Mouse (Mus musculus) megakaryocyte progenitor cell, adult 5-6 weeks (primary cell): ENCODE data around the gene Lbhd2. TPM values are rescaled to one million over a fixed set of nuclear protein-coding genes. Genes with fewer than 3 reads are reported as not detected.

ENCODE experiments used
- ATAC-seq: replicated peaks from 2 replicates; pipeline ENCODE4 v1.8.0; 2016; ENCODE audit warnings: mild to moderate bottlenecking, moderate TSS enrichment, inconsistent platforms; ENCODE audit not compliant: poor library complexity
- total RNA-seq, 2 experiments: library from RNA; stranded (forward) in 1 of 2; stranded (reverse) in 1 of 2; fragments of 157-497, 149-512 nt in 1 of 2; fragments of 200-1000 nt in 1 of 2; gene quantifications; 2 replicates each; pipeline versions ENCODE4 v1.2.3 to v1.2.4; 2015 to 2017

The Lbhd2 gene
- total RNA-seq, 2 experiments from 2014 or later, result 0.30 TPM; not detected in 1

GRCm38 (mm10) chr12:111401454-111402184 is 5.0 kb upstream of the Lbhd2 start:
- peak; percentile 97 for ATAC-seq

- no peak for ATAC-seq
Measured at GRCm38 (mm10) chr12:111404880-111405279, 1.7 kb upstream of the Lbhd2 start.

GRCm38 (mm10) chr12:111409583-111409982 is 3.0 kb downstream of the Lbhd2 start:
- ATAC-seq, result no peak

GRCm38 (mm10) chr12:111411631-111412355 is 5.2 kb downstream of the Lbhd2 start:
- ATAC-seq, result no peak

GRCm38 (mm10) chr12:111412581-111413284 is 6.1 kb downstream of the Lbhd2 start:
- no peak for ATAC-seq

- peak; percentile 96 for ATAC-seq
Measured at GRCm38 (mm10) chr12:111413300-111413699, 6.7 kb downstream of the Lbhd2 start.

GRCm38 (mm10) chr12:111416921-111417779 is 10.5 kb downstream of the Lbhd2 start, which contains the start of gene Exoc3l4:
Gene Exoc3l4 (plus strand): TSS chr12:111417017.
- peak; percentile 23; the same call in 1 of the 2 replicates for ATAC-seq

- no peak for ATAC-seq
Measured at GRCm38 (mm10) chr12:111419918-111420317, 13.3 kb downstream of the Lbhd2 start.

GRCm38 (mm10) chr12:111420946-111421709 is 14.5 kb downstream of the Lbhd2 start:
- no peak for ATAC-seq

GRCm38 (mm10) chr12:111422852-111423251 is 16.2 kb downstream of the Lbhd2 start:
- no peak for ATAC-seq

- ATAC-seq, result no peak
Measured at GRCm38 (mm10) chr12:111423570-111424129, 17.0 kb downstream of the Lbhd2 start.

GRCm38 (mm10) chr12:111424547-111424946 is 17.9 kb downstream of the Lbhd2 start:
- no peak for ATAC-seq

- peak; percentile 68 for ATAC-seq
Measured at GRCm38 (mm10) chr12:111425258-111425657, 18.6 kb downstream of the Lbhd2 start.

- peak; percentile 62 for ATAC-seq
Measured at GRCm38 (mm10) chr12:111425789-111426460, 19.3 kb downstream of the Lbhd2 start.

- ATAC-seq, result no peak
Measured at GRCm38 (mm10) chr12:111427438-111428113, 21.0 kb downstream of the Lbhd2 start.

GRCm38 (mm10) chr12:111428364-111428763 is 21.8 kb downstream of the Lbhd2 start:
- ATAC-seq, result no peak

- peak; percentile 24; the same call in 1 of the 2 replicates for ATAC-seq
Measured at GRCm38 (mm10) chr12:111428961-111429911, 22.6 kb downstream of the Lbhd2 start.
